In the genomic region with DNA sequence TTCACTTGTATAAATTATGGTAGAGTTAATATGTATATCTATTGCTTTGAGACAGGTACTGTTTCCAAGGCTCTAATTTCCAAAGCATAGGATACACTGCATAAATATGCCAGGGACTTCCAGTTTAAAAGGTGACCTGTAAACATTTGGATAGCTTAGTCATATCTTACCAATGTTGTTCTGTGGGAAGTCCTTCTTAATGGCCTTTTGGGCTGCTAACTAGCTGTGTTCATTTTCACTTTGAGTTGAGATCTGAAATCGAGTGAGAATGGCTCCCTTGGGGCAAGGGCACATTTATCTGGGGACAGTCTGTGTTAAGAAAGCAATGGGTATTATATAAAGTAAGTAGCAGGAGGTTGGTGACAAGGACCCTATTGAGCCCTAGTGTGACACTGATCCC, we compare ENCODE assay signal across 35 mouse cellular contexts.
"Had no signal": no experiment of that assay in that cellular context is flagged by ENCODE, and none has a peak within 500 bp of the region (broad histone marks: within the 10 kb centered on the region; RNA-seq: fewer than 3 reads in every experiment).

No protein-coding gene starts in this region.

- DNase-seq: heart, postnatal 10 days; heart, postnatal 14 days; heart, postnatal 36 days; heart, postnatal 4 days; kidney, adult 11 months; kidney, adult 18-20 months; kidney, adult 2 months; kidney, adult 8-10 months; kidney, adult 9 months; kidney, postnatal 10 days; kidney, postnatal 14 days; kidney, postnatal 25 days; kidney, postnatal 36 days; kidney, postnatal 4 days; layer of hippocampus, adult 9-11 months; layer of hippocampus, postnatal 36 days had no signal

- H3K27me3 ChIP-seq: heart, embryonic 13.5 days; heart, embryonic 15.5 days; hindbrain, embryonic 12.5 days; hindbrain, embryonic 13.5 days; hindbrain, embryonic 15.5 days; intestine, embryonic 15.5 days; kidney, embryonic 15.5 days had no signal

- H3K36me3 ChIP-seq: heart, embryonic 12.5 days; heart, embryonic 13.5 days; heart, embryonic 15.5 days; hindbrain, embryonic 10.5 days; hindbrain, embryonic 12.5 days; hindbrain, embryonic 13.5 days; hindbrain, embryonic 15.5 days; intestine, embryonic 15.5 days; kidney, embryonic 15.5 days had no signal

- ATAC-seq: hindbrain, embryonic 16.5 days; hindbrain, postnatal 0 days; inflammation-experienced regulatory T-cells, adult 6 months; intestine, embryonic 15.5 days; intestine, embryonic 16.5 days; intestine, postnatal 0 days had no signal

- H3K27ac ChIP-seq: heart, embryonic 13.5 days; heart, embryonic 15.5 days; hindbrain, embryonic 10.5 days; hindbrain, embryonic 12.5 days; hindbrain, embryonic 13.5 days; hindbrain, embryonic 14.5 days; hindbrain, embryonic 15.5 days; hindbrain, postnatal 0 days; intestine, embryonic 15.5 days; kidney, embryonic 15.5 days; kidney, postnatal 0 days; layer of hippocampus, adult 2 months; left cerebral cortex, adult 2 months had no signal

- H3K9ac ChIP-seq: heart, embryonic 12.5 days; heart, embryonic 13.5 days; heart, embryonic 15.5 days; hindbrain, embryonic 12.5 days; hindbrain, embryonic 13.5 days; hindbrain, embryonic 14.5 days; hindbrain, embryonic 15.5 days; intestine, embryonic 15.5 days; kidney, embryonic 15.5 days had no signal

- H3K4me3 ChIP-seq: heart, embryonic 12.5 days; heart, embryonic 13.5 days; heart, embryonic 15.5 days; hindbrain, embryonic 10.5 days; hindbrain, embryonic 12.5 days; hindbrain, embryonic 13.5 days; hindbrain, embryonic 15.5 days; intestine, embryonic 15.5 days; kidney, embryonic 15.5 days; layer of hippocampus, adult 2 months; left cerebral cortex, adult 2 months had no signal

- H3K4me1 ChIP-seq: heart, embryonic 15.5 days; hindbrain, embryonic 12.5 days; hindbrain, embryonic 15.5 days had no signal

- H3K9me3 ChIP-seq: heart, embryonic 12.5 days; heart, embryonic 13.5 days; heart, embryonic 15.5 days; hindbrain, embryonic 10.5 days; hindbrain, embryonic 12.5 days; hindbrain, embryonic 13.5 days; hindbrain, embryonic 15.5 days; intestine, embryonic 15.5 days; kidney, embryonic 15.5 days had no signal

- H3K4me2 ChIP-seq: heart, embryonic 11.5 days; heart, embryonic 12.5 days; heart, embryonic 13.5 days; heart, embryonic 15.5 days; hindbrain, embryonic 12.5 days; hindbrain, embryonic 13.5 days; hindbrain, embryonic 14.5 days; hindbrain, embryonic 15.5 days; intestine, embryonic 15.5 days; kidney, embryonic 15.5 days had no signal
